Mouse (Mus musculus): ENCODE results near the gene Pfas.

GRCm38 (mm10) chr11:69050748-69051147 lies 42.5 kb upstream of the Pfas start:
- TF ChIP-seq CTCF (IDR thresholded peaks at IDR 0.05; ENCODE audit: insufficient read depth, low read depth, low read length) (no peak), POLR2A (IDR thresholded peaks at IDR 0.05; ENCODE audit: insufficient read depth, low read depth, low read length) (no peak)
